Mouse (Mus musculus) cortical plate, adult 2 months (tissue): ENCODE data around the gene Adat3.

Experiments
- CTCF ChIP-seq: fragments of 200-500 bp; IDR thresholded peaks from 2 replicates; pipeline ENCODE4 v1.5.1; 2011; ENCODE audit warnings: mild to moderate bottlenecking, control low read depth, low read length; ENCODE audit not compliant: insufficient read depth; ENCODE audit errors: extremely low read depth
- POLR2A ChIP-seq: fragments of 200-500 bp; IDR thresholded peaks from 2 replicates; pipeline ENCODE4 v1.6.1; 2011; ENCODE audit warnings: mild to moderate bottlenecking, low read length, control low read depth; ENCODE audit not compliant: insufficient read depth; ENCODE audit errors: extremely low read depth

- TF ChIP-seq CTCF (no peak), POLR2A (peak; percentile 80)
Measured at GRCm38 (mm10) chr10:80621940-80622660, 19.4 kb downstream of the Adat3 start.
